Mouse (Mus musculus): ENCODE measurements at regions not wholly inside any gene's neighbourhood (a gene's known extent, or its start where the extent isn't known, plus 50 kb on each side); places are given as distances from the start of the nearest gene placed in this dataset.

DNA sequence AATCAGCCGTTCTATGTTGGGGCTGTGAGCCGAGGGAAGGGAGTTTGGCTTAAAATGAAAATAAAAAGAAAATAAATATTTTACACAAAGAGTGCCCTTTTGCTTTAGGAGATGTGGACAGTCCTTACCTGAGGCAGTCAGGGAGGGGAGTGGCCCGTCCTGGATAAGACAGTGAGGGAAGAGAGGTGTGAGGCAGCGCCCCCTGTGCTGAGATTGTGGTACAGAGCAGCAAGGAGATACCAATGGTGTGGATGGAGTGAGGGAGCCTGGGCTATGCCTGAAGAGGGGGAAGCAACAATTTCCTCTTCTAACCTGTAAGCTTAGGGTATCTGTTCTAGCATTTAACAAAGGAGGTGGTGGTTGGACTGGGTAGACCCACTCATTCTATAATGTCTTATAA lies 134.5 kb downstream of the Zfp281 start:
- Histone ChIP-seq H3K9me3 (ENCODE audit: low read length) (no peaks in the 10 kb centered on the region), H3K9ac (replicated peaks; ENCODE audit: low read length, poor library complexity, severe bottlenecking) (no peak overlapping the region), H3K4me1 (ENCODE audit: insufficient read depth, low read length) (peaks cover 2% of the 10 kb centered on the region; the same call in 1 of the 2 replicates), H3K4me2 (ENCODE audit: low read depth, low read length, poor library complexity, severe bottlenecking) (no peak overlapping the region), H3K36me3 (ENCODE audit: insufficient read depth, low read length) (no peaks in the 10 kb centered on the region), H3K27me3 (ENCODE audit: insufficient read depth, low read length) (no peaks in the 10 kb centered on the region), H3K27ac (ENCODE audit: low read depth, low read length) (no peak overlapping the region), H3K4me3 (ENCODE audit: low read depth, low read length) (no peak overlapping the region)
- DNase-seq (ENCODE audit: low spot score): no peak
- 83% methylated on average over 4 of the region's 4 CpGs for WGBS
- ATAC-seq (ENCODE audit: low FRiP score): no peak
- no peak for TF ChIP-seq CTCF (IDR thresholded peaks at IDR 0.05)

DNA sequence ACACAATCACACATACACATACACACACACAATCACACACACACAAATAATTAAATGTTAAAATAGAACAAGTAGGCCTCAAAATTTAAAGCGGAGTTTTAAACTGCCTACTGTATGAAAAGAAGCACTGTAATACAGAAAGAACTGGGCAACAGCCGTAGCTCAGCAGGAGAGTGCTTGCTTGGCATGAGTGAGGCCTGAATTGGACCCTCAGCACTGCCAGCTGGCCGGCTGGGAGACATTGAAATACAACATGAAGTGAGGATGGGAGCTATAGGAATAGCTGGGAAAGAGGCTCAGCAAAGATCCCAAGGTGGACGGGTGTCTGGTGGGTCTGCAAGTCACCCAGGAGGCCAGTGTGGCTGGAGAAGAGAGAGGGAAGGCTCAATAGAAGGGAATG lies 136.8 kb downstream of the Zfp281 start:
- Histone ChIP-seq H3K9me3 (ENCODE audit: low read length) (no peaks in the 10 kb centered on the region), H3K4me1 (ENCODE audit: insufficient read depth, low read length) (peaks cover 2% of the 10 kb centered on the region; the same call in 1 of the 2 replicates), H3K9ac (replicated peaks; ENCODE audit: low read length, poor library complexity, severe bottlenecking) (no peak overlapping the region), H3K4me3 (ENCODE audit: low read depth, low read length) (no peak overlapping the region), H3K27ac (ENCODE audit: low read depth, low read length) (no peak overlapping the region), H3K36me3 (ENCODE audit: insufficient read depth, low read length) (no peaks in the 10 kb centered on the region), H3K4me2 (ENCODE audit: low read depth, low read length, poor library complexity, severe bottlenecking) (no peak overlapping the region), H3K27me3 (ENCODE audit: insufficient read depth, low read length) (no peaks in the 10 kb centered on the region)
- DNase-seq (ENCODE audit: low spot score) (peak; percentile 65), ATAC-seq (ENCODE audit: low FRiP score) (no peak)
- no peak for TF ChIP-seq CTCF (IDR thresholded peaks at IDR 0.05)
- WGBS: 81% methylated on average over 4 of the region's 4 CpGs

DNA sequence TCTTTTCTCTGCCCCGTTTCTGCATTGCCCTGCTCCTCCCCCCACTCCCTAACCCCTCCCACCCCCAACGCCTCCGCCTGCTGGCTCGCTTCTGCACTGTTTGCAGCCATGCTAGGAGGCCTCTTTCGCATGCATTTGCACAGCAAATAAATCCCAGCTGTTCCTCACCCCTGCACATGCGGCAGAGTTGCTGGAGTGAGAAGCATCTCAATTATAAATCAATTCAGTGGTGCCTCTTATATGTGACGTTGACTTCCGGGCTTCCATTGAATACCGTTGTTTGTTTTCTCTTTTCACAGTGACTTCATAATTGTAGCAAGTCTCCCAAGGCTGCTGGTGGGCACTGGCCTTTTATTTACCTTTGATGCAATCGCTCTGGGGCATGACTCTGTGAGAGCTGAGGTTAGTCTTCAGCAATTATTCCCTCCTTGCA lies 144.3 kb downstream of the Zfp281 start:
- 4% methylated on average over 10 of the region's 10 CpGs for WGBS
- Histone ChIP-seq H3K9me3 (ENCODE audit: low read length) (no peaks in the 10 kb centered on the region), H3K4me1 (ENCODE audit: insufficient read depth, low read length) (peaks cover 3% of the 10 kb centered on the region; the same call in 1 of the 2 replicates), H3K4me3 (ENCODE audit: low read depth, low read length) (no peak overlapping the region), H3K27me3 (ENCODE audit: insufficient read depth, low read length) (no peaks in the 10 kb centered on the region), H3K27ac (ENCODE audit: low read depth, low read length) (no peak overlapping the region), H3K9ac (replicated peaks; ENCODE audit: low read length, poor library complexity, severe bottlenecking) (no peak overlapping the region), H3K4me2 (ENCODE audit: low read depth, low read length, poor library complexity, severe bottlenecking) (no peak overlapping the region), H3K36me3 (ENCODE audit: insufficient read depth, low read length) (no peaks in the 10 kb centered on the region)
- no peak for ATAC-seq (ENCODE audit: low FRiP score)
- 0 out of 2 replicates have a peak, but pooled peaks have one; percentile 4 for TF ChIP-seq CTCF (IDR thresholded peaks at IDR 0.05)
- DNase-seq (ENCODE audit: low spot score): no peak

DNA sequence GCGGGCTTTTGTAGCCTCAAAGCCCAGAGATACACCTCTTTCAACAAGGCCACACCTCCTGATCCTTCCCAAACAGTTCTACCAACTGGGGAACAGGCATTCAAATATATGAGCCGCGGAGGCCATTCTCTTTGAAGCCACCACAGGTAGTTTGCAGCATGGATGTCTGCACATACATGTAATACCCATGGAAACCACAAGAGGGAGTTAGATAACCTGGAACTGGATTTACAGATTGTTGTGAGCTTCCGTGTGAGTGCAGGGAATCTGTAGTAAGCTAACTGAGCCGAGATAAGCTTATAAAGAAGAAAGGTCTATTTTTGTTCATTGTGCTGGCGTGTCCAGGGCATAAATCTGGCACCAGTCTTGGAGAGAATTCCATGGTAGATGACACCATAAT lies 149.0 kb downstream of the Zfp281 start:
- 96% methylated on average over 6 of the region's 6 CpGs for WGBS
- H3K4me1 ChIP-seq (ENCODE audit: insufficient read depth, low read length): peaks cover 2% of the 10 kb centered on the region; the same call in 1 of the 2 replicates
- no peak overlapping the region for H3K4me2 ChIP-seq (ENCODE audit: low read depth, low read length, poor library complexity, severe bottlenecking)
- H3K36me3 ChIP-seq (ENCODE audit: insufficient read depth, low read length): no peaks in the 10 kb centered on the region
- H3K27me3 ChIP-seq (ENCODE audit: insufficient read depth, low read length): no peaks in the 10 kb centered on the region
- DNase-seq (ENCODE audit: low spot score) (no peak), ATAC-seq (ENCODE audit: low FRiP score) (no peak)
- H3K27ac ChIP-seq (ENCODE audit: low read depth, low read length): no peak overlapping the region
- no peak overlapping the region for H3K9ac ChIP-seq (replicated peaks; ENCODE audit: low read length, poor library complexity, severe bottlenecking)
- peak; percentile 42 for TF ChIP-seq CTCF (IDR thresholded peaks at IDR 0.05)
- H3K9me3 ChIP-seq (ENCODE audit: low read length): no peaks in the 10 kb centered on the region
- H3K4me3 ChIP-seq (ENCODE audit: low read depth, low read length): no peak overlapping the region

DNA sequence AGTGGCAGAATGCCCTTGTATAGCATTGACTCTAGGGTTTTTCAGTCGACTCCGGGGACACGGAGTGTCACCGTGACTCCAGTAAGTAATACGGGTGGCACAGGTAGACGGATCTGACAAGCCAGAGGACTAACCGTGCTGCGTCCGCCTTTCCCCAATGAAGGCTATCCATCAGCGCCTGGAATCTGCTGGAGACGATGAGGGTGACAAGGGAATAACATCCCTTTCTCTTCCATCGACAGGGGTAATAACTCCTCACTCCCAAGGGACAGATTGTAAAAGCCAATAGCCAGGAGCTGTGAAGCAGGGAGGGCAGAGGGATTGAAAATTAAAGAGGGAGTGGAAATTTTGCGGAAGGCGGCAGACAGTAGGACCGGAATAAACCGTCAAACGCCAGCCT lies 151.5 kb downstream of the Zfp281 start:
- Histone ChIP-seq H3K4me2 (ENCODE audit: low read depth, low read length, poor library complexity, severe bottlenecking) (no peak overlapping the region), H3K36me3 (ENCODE audit: insufficient read depth, low read length) (no peaks in the 10 kb centered on the region), H3K4me1 (ENCODE audit: insufficient read depth, low read length) (no peaks in the 10 kb centered on the region), H3K4me3 (ENCODE audit: low read depth, low read length) (no peak overlapping the region), H3K27ac (ENCODE audit: low read depth, low read length) (no peak overlapping the region), H3K9me3 (ENCODE audit: low read length) (no peaks in the 10 kb centered on the region), H3K27me3 (ENCODE audit: insufficient read depth, low read length) (no peaks in the 10 kb centered on the region), H3K9ac (replicated peaks; ENCODE audit: low read length, poor library complexity, severe bottlenecking) (no peak overlapping the region)
- ATAC-seq (ENCODE audit: low FRiP score) (no peak), DNase-seq (ENCODE audit: low spot score) (no peak)
- WGBS: 67% methylated on average over 17 of the region's 17 CpGs
- no peak for TF ChIP-seq CTCF (IDR thresholded peaks at IDR 0.05)

DNA sequence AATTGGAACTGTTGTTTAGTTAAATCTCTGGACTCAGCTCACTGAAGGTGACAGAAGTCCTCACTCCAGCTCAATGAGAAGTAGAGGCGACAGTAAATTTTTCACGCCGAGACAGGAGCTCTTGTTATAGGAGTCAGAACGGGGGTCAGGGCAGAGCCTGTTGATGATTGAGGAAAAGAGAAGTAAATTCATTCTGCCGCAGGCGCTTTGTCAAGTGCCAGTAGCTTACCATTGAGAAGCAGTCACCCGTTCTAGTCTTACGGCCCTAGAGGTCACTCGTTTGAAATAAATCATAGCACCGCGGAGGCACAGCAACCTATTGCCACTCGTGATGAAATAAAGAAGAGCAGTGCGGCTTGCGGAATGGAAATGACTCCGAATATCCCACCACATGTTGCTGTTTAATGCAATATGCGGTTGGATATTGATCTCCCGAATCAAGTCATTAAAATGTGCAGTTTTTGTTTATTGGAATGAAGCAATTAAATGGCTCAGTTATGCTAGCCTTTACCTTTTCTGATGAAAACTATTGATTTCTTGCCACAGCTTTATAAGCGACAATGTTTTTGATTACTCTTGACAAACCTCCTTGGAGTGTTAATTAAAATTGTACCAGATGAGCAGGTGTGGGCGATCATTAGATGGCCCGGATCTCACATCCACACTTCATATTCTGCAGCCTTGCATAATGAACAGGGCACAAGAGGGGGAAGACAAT lies 152.7 kb downstream of the Zfp281 start:
- Histone ChIP-seq H3K9ac (replicated peaks; ENCODE audit: low read length, poor library complexity, severe bottlenecking) (no peak overlapping the region), H3K4me2 (ENCODE audit: low read depth, low read length, poor library complexity, severe bottlenecking) (peak overlapping the region; percentile 31), H3K4me1 (ENCODE audit: insufficient read depth, low read length) (no peaks in the 10 kb centered on the region), H3K27ac (ENCODE audit: low read depth, low read length) (no peak overlapping the region), H3K36me3 (ENCODE audit: insufficient read depth, low read length) (no peaks in the 10 kb centered on the region), H3K27me3 (ENCODE audit: insufficient read depth, low read length) (no peaks in the 10 kb centered on the region), H3K9me3 (ENCODE audit: low read length) (no peaks in the 10 kb centered on the region), H3K4me3 (ENCODE audit: low read depth, low read length) (peak overlapping the region; percentile 5; the same call in 1 of the 2 replicates)
- no peak for ATAC-seq (ENCODE audit: low FRiP score)
- WGBS: 22% methylated on average over 20 of the region's 20 CpGs
- DNase-seq (ENCODE audit: low spot score): peak; percentile 42
- TF ChIP-seq CTCF (IDR thresholded peaks at IDR 0.05): no peak

All from midbrain, postnatal 0 days (tissue).